Mouse (Mus musculus) heart, adult 10 weeks (tissue): ENCODE results near the gene Gap43. TPM values are rescaled to one million over a fixed set of nuclear protein-coding genes. Genes with fewer than 3 reads are reported as not detected.

Experiments used
- polyA plus RNA-seq: library from polyadenylated mRNA; stranded (reverse); fragments of 350-450 nt; fragmentation: Illumina TruSeq; extraction: RNeasy Lipid Tissue Mini Kit (QIAGEN cat#74804); gene quantifications from one replicate; pipeline ENCODE4 v1.2.3, GENCODE M21; 2014; ENCODE audit warnings: low read depth, low replicate concordance

The Gap43 gene
- polyA plus RNA-seq = 0.68 TPM

GRCm38 (mm10) chr16:42340021-42340768 lies at the start of gene Gap43:
Gene Gap43 (minus strand): TSS chr16:42340651.

